Mouse (Mus musculus): ENCODE measurements around the gene Tmem274. TPM values are rescaled to one million over a fixed set of nuclear protein-coding genes. Genes with fewer than 3 reads are reported as not detected.

The Tmem274 gene
- polyA plus RNA-seq, 1 experiment, result not detected

DNA sequence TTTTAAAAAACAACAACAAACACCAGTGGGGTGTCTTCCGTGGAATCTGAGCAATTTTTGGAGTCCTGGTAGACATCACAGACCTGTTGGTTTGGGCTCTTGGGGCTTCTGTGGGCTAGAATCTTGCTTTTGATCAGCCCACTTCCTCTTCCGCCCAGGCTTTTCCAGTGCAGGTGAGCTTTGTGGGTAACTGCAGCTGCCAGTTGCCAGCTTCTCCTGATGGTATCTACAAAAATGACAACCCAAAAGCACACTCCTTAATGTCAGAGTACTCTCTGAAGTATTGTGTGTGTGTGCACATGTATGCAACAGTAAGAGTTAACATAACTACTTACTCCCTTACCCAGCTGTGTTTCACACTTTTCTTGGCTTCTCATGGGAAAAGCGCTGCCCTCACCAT, 7.6 kb upstream of the Tmem274 start:
- TF ChIP-seq POLR2A (IDR thresholded peaks at IDR 0.05; ENCODE audit: low read depth, low read length) (no peak), CTCF (conservative IDR thresholded peaks at IDR 0.05; ENCODE audit: insufficient read depth, insufficient read length, low read depth, low read length) (no peak)

DNA sequence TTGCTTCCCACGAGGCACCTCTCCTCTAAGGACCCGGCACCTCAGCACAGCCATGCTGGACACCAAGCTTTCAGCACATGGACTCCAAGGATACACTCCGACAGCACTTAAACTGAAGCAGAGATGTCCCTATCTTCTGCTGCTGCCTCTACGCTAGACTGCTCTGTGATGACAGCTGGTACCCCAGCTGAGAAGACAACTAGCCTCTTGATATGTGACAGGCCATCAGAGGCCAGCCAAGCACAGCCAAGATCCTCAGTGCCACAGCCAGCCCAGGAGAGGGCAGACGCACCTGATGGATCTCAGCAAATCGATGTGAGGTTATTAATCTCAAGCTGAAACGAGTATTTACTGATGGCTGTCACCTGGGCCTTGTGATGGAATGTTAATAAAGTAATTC, 2.1 kb upstream of the Tmem274 start:
- no peak for TF ChIP-seq CTCF (conservative IDR thresholded peaks at IDR 0.05; ENCODE audit: insufficient read depth, insufficient read length, low read depth, low read length)
- no peak for TF ChIP-seq POLR2A (IDR thresholded peaks at IDR 0.05; ENCODE audit: low read depth, low read length)
- Histone ChIP-seq H3K4me1 (ENCODE audit: control insufficient read depth, insufficient read depth, low read length) (no peaks in the 10 kb centered on the region), H3K36me3 (ENCODE audit: control insufficient read depth, insufficient read depth, low read length) (no peaks in the 10 kb centered on the region), H3K27ac (ENCODE audit: insufficient read depth, low read depth, low read length) (no peak overlapping the region), H3K27me3 (replicated peaks; ENCODE audit: control insufficient read depth, insufficient read depth, low read length) (no peaks in the 10 kb centered on the region), H3K4me3 (ENCODE audit: insufficient read depth, low read depth, low read length) (no peak overlapping the region)
- 63% methylated on average over 7 of the region's 7 CpGs for WGBS
- no peak for DNase-seq

More for the DNA sequence above, 7.6 kb upstream of the Tmem274 start:
- H3K27ac ChIP-seq (ENCODE audit: insufficient read depth, low read depth, low read length), result no peak overlapping the region
- no peaks in the 10 kb centered on the region for H3K4me1 ChIP-seq (ENCODE audit: control insufficient read depth, insufficient read depth, low read length)
- no peak overlapping the region for H3K4me3 ChIP-seq (ENCODE audit: insufficient read depth, low read depth, low read length)
- no peaks in the 10 kb centered on the region for H3K27me3 ChIP-seq (replicated peaks; ENCODE audit: control insufficient read depth, insufficient read depth, low read length)
- 94% methylated on average over 3 of the region's 3 CpGs for WGBS
- H3K36me3 ChIP-seq (ENCODE audit: control insufficient read depth, insufficient read depth, low read length), result peaks cover 2% of the 10 kb centered on the region; the same call in 1 of the 2 replicates
- DNase-seq, result no peak

DNA sequence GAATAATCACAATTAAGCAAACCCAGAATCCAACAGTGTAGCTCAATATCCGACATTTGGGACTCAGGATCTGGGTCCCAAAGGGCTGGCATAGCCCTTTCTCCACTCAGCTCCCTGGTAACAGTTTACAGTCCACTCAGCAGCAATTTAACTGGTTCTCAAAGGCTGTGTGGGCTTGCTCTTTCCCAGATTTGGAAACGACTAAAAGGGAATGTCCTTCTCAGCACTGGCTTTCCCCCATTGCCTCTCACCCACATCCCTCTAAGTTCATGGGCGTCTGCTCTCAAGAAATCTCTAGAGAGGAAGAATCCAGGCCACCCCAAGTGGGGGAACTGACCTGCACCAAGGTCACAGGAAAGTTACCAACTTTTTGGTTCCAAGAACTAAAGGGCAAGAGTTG, 7.4 kb downstream of the Tmem274 start:
- DNase-seq, result no peak
- peak overlapping the region; percentile 93 for H3K27ac ChIP-seq (ENCODE audit: insufficient read depth, low read depth, low read length)
- WGBS, result 23% methylated on average over 3 of the region's 3 CpGs

GRCm38 (mm10) chr4:149485053-149485824, 8.1 kb downstream of the Tmem274 start, which contains the start of the genes Nmnat1 and Lzic:
Gene Nmnat1 (minus strand): TSS chr4:149485202.
Gene Lzic (plus strand): TSS chr4:149485229.
- under 1% methylated on average over 60 of the region's 60 CpGs for WGBS

More for the DNA sequence above, 7.4 kb downstream of the Tmem274 start:
- Histone ChIP-seq H3K4me1 (ENCODE audit: control insufficient read depth, insufficient read depth, low read length) (no peaks in the 10 kb centered on the region), H3K36me3 (ENCODE audit: control insufficient read depth, insufficient read depth, low read length) (no peaks in the 10 kb centered on the region), H3K4me3 (ENCODE audit: insufficient read depth, low read depth, low read length) (peak overlapping the region; percentile 81), H3K27me3 (replicated peaks; ENCODE audit: control insufficient read depth, insufficient read depth, low read length) (no peaks in the 10 kb centered on the region)
- TF ChIP-seq CTCF (conservative IDR thresholded peaks at IDR 0.05; ENCODE audit: insufficient read depth, insufficient read length, low read depth, low read length), result no peak
- TF ChIP-seq POLR2A (IDR thresholded peaks at IDR 0.05; ENCODE audit: low read depth, low read length), result no peak

DNA sequence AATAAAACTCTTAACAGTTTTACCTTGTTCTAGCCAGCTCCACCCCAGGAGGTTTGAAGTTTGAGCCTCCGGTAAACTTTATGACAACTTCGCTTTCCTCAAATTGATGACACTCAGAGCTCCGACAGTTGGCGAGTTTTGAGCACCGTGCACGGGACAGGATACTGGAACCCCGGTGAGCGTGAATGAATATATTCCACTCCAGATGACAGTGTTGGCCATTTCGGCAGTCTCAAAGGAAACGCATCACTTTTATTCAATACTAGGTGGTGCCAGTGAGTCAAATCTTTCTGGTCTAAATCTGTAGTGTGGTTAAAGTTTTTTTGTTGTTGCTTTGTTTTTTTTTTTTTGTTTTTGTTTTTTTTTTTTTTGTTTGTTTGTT, 8.6 kb downstream of the Tmem274 start:
- Histone ChIP-seq H3K36me3 (ENCODE audit: control insufficient read depth, insufficient read depth, low read length) (no peaks in the 10 kb centered on the region), H3K4me3 (ENCODE audit: insufficient read depth, low read depth, low read length) (peak overlapping the region; percentile 81), H3K27ac (ENCODE audit: insufficient read depth, low read depth, low read length) (peak overlapping the region; percentile 13), H3K27me3 (replicated peaks; ENCODE audit: control insufficient read depth, insufficient read depth, low read length) (no peaks in the 10 kb centered on the region), H3K4me1 (ENCODE audit: control insufficient read depth, insufficient read depth, low read length) (no peaks in the 10 kb centered on the region)
- TF ChIP-seq POLR2A (IDR thresholded peaks at IDR 0.05; ENCODE audit: low read depth, low read length), result no peak
- peak; percentile 21; the same call in 1 of the 2 replicates for TF ChIP-seq CTCF (conservative IDR thresholded peaks at IDR 0.05; ENCODE audit: insufficient read depth, insufficient read length, low read depth, low read length)
- under 1% methylated on average over 10 of the region's 10 CpGs for whole genome bisulfite sequencing
- peak; percentile 61 for DNase-seq

More at GRCm38 (mm10) chr4:149485053-149485824, 8.1 kb downstream of the Tmem274 start, which contains the start of the genes Nmnat1 and Lzic:
- no peaks in the 10 kb centered on the region for H3K36me3 ChIP-seq (ENCODE audit: control insufficient read depth, insufficient read depth, low read length)
- H3K27me3 ChIP-seq (replicated peaks; ENCODE audit: control insufficient read depth, insufficient read depth, low read length), result no peaks in the 10 kb centered on the region
- TF ChIP-seq POLR2A (IDR thresholded peaks at IDR 0.05; ENCODE audit: low read depth, low read length), result peak; percentile 39
- no peak for TF ChIP-seq CTCF (conservative IDR thresholded peaks at IDR 0.05; ENCODE audit: insufficient read depth, insufficient read length, low read depth, low read length)
- peak within 1 kb of the TSS; percentile 81 for H3K4me3 ChIP-seq (ENCODE audit: insufficient read depth, low read depth, low read length)
- DNase-seq, result peak; percentile 97
- peak within 1 kb of the TSS; percentile 93 for H3K27ac ChIP-seq (ENCODE audit: insufficient read depth, low read depth, low read length)
- no peaks in the 10 kb centered on the region for H3K4me1 ChIP-seq (ENCODE audit: control insufficient read depth, insufficient read depth, low read length)

DNA sequence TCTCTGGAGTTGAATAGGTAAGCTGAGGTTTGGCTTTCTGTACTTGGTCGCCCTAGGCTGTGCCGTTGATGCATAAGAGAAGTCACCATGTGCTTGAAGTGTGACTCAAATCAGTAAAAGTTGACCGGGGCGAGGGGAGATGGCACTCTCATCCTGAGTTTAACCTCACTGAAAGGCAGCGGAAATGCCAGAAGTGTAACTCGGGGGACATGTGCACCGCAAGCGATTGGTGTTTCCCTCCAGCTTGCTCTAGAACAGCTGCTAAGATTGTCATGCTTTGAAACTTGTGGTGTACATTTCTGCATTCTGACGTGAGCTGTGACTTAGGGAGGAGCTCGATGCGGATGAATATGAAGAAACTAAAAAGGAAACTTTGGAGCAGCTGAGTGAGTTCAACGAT, 10.6 kb downstream of the Tmem274 start:
- WGBS, result 95% methylated on average over 12 of the region's 12 CpGs

More for the DNA sequence above, 10.6 kb downstream of the Tmem274 start:
- DNase-seq, result no peak
- no peaks in the 10 kb centered on the region for H3K36me3 ChIP-seq (ENCODE audit: control insufficient read depth, insufficient read depth, low read length)
- no peak overlapping the region for H3K27ac ChIP-seq (ENCODE audit: insufficient read depth, low read depth, low read length)
- no peak for TF ChIP-seq CTCF (conservative IDR thresholded peaks at IDR 0.05; ENCODE audit: insufficient read depth, insufficient read length, low read depth, low read length)
- TF ChIP-seq POLR2A (IDR thresholded peaks at IDR 0.05; ENCODE audit: low read depth, low read length), result no peak
- no peaks in the 10 kb centered on the region for H3K4me1 ChIP-seq (ENCODE audit: control insufficient read depth, insufficient read depth, low read length)
- H3K27me3 ChIP-seq (replicated peaks; ENCODE audit: control insufficient read depth, insufficient read depth, low read length), result no peaks in the 10 kb centered on the region
- no peak overlapping the region for H3K4me3 ChIP-seq (ENCODE audit: insufficient read depth, low read depth, low read length)

All from kidney, adult 2 months (tissue).